Mouse (Mus musculus): ENCODE data around the gene Lefty1. TPM values are rescaled to one million over a fixed set of nuclear protein-coding genes. Genes with fewer than 3 reads are reported as not detected.

Gene Lefty1
- polyA plus RNA-seq, 2 experiments, result 4.9 to 9.5 TPM

GRCm38 (mm10) chr1:180912792-180913191 lies 22.0 kb upstream of the Lefty1 start:
- WGBS (ENCODE audit: insufficient replicate concordance), result 69% methylated on average over 5 of the region's 5 CpGs
- Histone ChIP-seq H3K9ac (replicated peaks) (no peak overlapping the region), H3K4me1 (replicated peaks; ENCODE audit: control insufficient read depth in 2 of 2, insufficient read depth in 2 of 2, low read length in 1 of 2) (peaks cover 9 to 22% of the 10 kb centered on the region in 2 experiments), H3K27ac (no peak overlapping the region), H3K27me3 (ENCODE audit: control insufficient read depth, insufficient read depth, low read length) (no peaks in the 10 kb centered on the region), H3K9me3 (ENCODE audit: control insufficient read depth, low read length) (no peaks in the 10 kb centered on the region), H3K4me2 (ENCODE audit: low read depth) (no peak overlapping the region), H3K36me3 (replicated peaks; ENCODE audit: control insufficient read depth, insufficient read depth, low read depth) (peaks cover 14% of the 10 kb centered on the region), H3K4me3 (ENCODE audit: insufficient read depth in 1 of 2, low read depth in 2 of 2, low read length in 2 of 2) (no peak overlapping the region)
- no peak for TF ChIP-seq EP300 (IDR thresholded peaks at IDR 0.05; ENCODE audit: low read depth)
- TF ChIP-seq CTCF (IDR thresholded peaks at IDR 0.05; ENCODE audit: low read depth), result no peak
- ATAC-seq (ENCODE audit: insufficient read depth), result no peak
- DNase-seq (ENCODE audit: low read depth in 3 of 3, low spot score in 3 of 3), result no peak

- Histone ChIP-seq H3K27me3 (ENCODE audit: control insufficient read depth, insufficient read depth, low read length) (no peaks in the 10 kb centered on the region), H3K9ac (replicated peaks) (no peak overlapping the region), H3K9me3 (ENCODE audit: control insufficient read depth, low read length) (no peaks in the 10 kb centered on the region), H3K4me2 (ENCODE audit: low read depth) (no peak overlapping the region), H3K27ac (no peak overlapping the region), H3K36me3 (replicated peaks; ENCODE audit: control insufficient read depth, insufficient read depth, low read depth) (peaks cover 4% of the 10 kb centered on the region), H3K4me3 (ENCODE audit: insufficient read depth in 1 of 2, low read depth in 2 of 2, low read length in 2 of 2) (no peak overlapping the region), H3K4me1 (replicated peaks; ENCODE audit: control insufficient read depth in 2 of 2, insufficient read depth in 2 of 2, low read length in 1 of 2) (peaks cover 9 to 22% of the 10 kb centered on the region in 2 experiments)
- WGBS (ENCODE audit: insufficient replicate concordance), result 84% methylated on average over 4 of the region's 4 CpGs
- no peak for DNase-seq (ENCODE audit: low read depth in 3 of 3, low spot score in 3 of 3)
- ATAC-seq (ENCODE audit: insufficient read depth), result no peak
- TF ChIP-seq CTCF (IDR thresholded peaks at IDR 0.05; ENCODE audit: low read depth) (no peak), EP300 (IDR thresholded peaks at IDR 0.05; ENCODE audit: low read depth) (no peak)
These were observed 21.0 kb upstream of the Lefty1 start for GRCm38 (mm10) chr1:180913797-180914196.

GRCm38 (mm10) chr1:180916425-180916824 lies 18.4 kb upstream of the Lefty1 start:
- WGBS (ENCODE audit: insufficient replicate concordance), result 55% methylated on average over 11 of the region's 11 CpGs
- Histone ChIP-seq H3K27me3 (ENCODE audit: control insufficient read depth, insufficient read depth, low read length) (no peaks in the 10 kb centered on the region), H3K4me2 (ENCODE audit: low read depth) (no peak overlapping the region), H3K9ac (replicated peaks) (no peak overlapping the region), H3K4me3 (ENCODE audit: insufficient read depth in 1 of 2, low read depth in 2 of 2, low read length in 2 of 2) (no peak overlapping the region), H3K27ac (no peak overlapping the region), H3K36me3 (replicated peaks; ENCODE audit: control insufficient read depth, insufficient read depth, low read depth) (no peaks in the 10 kb centered on the region), H3K9me3 (ENCODE audit: control insufficient read depth, low read length) (no peaks in the 10 kb centered on the region), H3K4me1 (replicated peaks; ENCODE audit: control insufficient read depth in 2 of 2, insufficient read depth in 2 of 2, low read length in 1 of 2) (peaks cover 6 to 18% of the 10 kb centered on the region in 2 experiments)
- ATAC-seq (ENCODE audit: insufficient read depth) (no peak), DNase-seq (ENCODE audit: low read depth in 3 of 3, low spot score in 3 of 3) (no peak)
- TF ChIP-seq CTCF (IDR thresholded peaks at IDR 0.05; ENCODE audit: low read depth), result no peak
- no peak for TF ChIP-seq EP300 (IDR thresholded peaks at IDR 0.05; ENCODE audit: low read depth)

- no peaks in the 10 kb centered on the region for H3K27me3 ChIP-seq (ENCODE audit: control insufficient read depth, insufficient read depth, low read length)
- no peak for ATAC-seq (ENCODE audit: insufficient read depth)
- no peak overlapping the region for H3K4me2 ChIP-seq (ENCODE audit: low read depth)
- no peaks in the 10 kb centered on the region for H3K9me3 ChIP-seq (ENCODE audit: control insufficient read depth, low read length)
- no peak overlapping the region for H3K27ac ChIP-seq
- no peak overlapping the region for H3K9ac ChIP-seq (replicated peaks)
- TF ChIP-seq EP300 (IDR thresholded peaks at IDR 0.05; ENCODE audit: low read depth) (no peak), CTCF (IDR thresholded peaks at IDR 0.05; ENCODE audit: low read depth) (no peak)
- H3K36me3 ChIP-seq (replicated peaks; ENCODE audit: control insufficient read depth, insufficient read depth, low read depth), result no peaks in the 10 kb centered on the region
- no peak for DNase-seq (ENCODE audit: low read depth in 3 of 3, low spot score in 3 of 3)
- no peak overlapping the region for H3K4me3 ChIP-seq (ENCODE audit: insufficient read depth in 1 of 2, low read depth in 2 of 2, low read length in 2 of 2)
- 13% methylated on average over 1 of the region's 1 CpGs for WGBS (ENCODE audit: insufficient replicate concordance)
- peaks cover 1 to 12% of the 10 kb centered on the region in 2 experiments; a peak in 2 of 4 replicates for H3K4me1 ChIP-seq (replicated peaks; ENCODE audit: control insufficient read depth in 2 of 2, insufficient read depth in 2 of 2, low read length in 1 of 2)
These were observed 17.8 kb upstream of the Lefty1 start for GRCm38 (mm10) chr1:180917053-180917452.

- Histone ChIP-seq H3K36me3 (replicated peaks; ENCODE audit: control insufficient read depth, insufficient read depth, low read depth) (no peaks in the 10 kb centered on the region), H3K9me3 (ENCODE audit: control insufficient read depth, low read length) (no peaks in the 10 kb centered on the region), H3K27ac (no peak overlapping the region), H3K9ac (replicated peaks) (no peak overlapping the region), H3K27me3 (ENCODE audit: control insufficient read depth, insufficient read depth, low read length) (no peaks in the 10 kb centered on the region), H3K4me2 (ENCODE audit: low read depth) (no peak overlapping the region), H3K4me3 (ENCODE audit: insufficient read depth in 1 of 2, low read depth in 2 of 2, low read length in 2 of 2) (no peak overlapping the region), H3K4me1 (replicated peaks; ENCODE audit: control insufficient read depth in 2 of 2, insufficient read depth in 2 of 2, low read length in 1 of 2) (peaks cover 0 to 7% of the 10 kb centered on the region in 2 experiments; a peak in 1 of 4 replicates)
- DNase-seq (ENCODE audit: low read depth in 3 of 3, low spot score in 3 of 3) (peak in 1 of 3 experiments; percentile 59), ATAC-seq (ENCODE audit: insufficient read depth) (peak; percentile 64)
- WGBS (ENCODE audit: insufficient replicate concordance), result 26% methylated on average over 8 of the region's 8 CpGs
- TF ChIP-seq EP300 (IDR thresholded peaks at IDR 0.05; ENCODE audit: low read depth) (no peak), CTCF (IDR thresholded peaks at IDR 0.05; ENCODE audit: low read depth) (peak; percentile 96)
These were observed 15.1 kb upstream of the Lefty1 start for GRCm38 (mm10) chr1:180919686-180920085.

Data from liver, embryonic 14.5 days (tissue).